Mouse (Mus musculus): ENCODE results near the gene Shmt2.
A peak's percentile ranks its signal among the peaks of the same experiment; 100 is the strongest.

Gene Shmt2

GRCm38 (mm10) chr10:127534036-127534928 lies 12.0 kb upstream of the Shmt2 start, which contains the start of gene Nxph4:
Gene Nxph4, minus strand, starts transcription at chr10:127534559.
- DNase-seq (ENCODE audit: low spot score), result no peak

- DNase-seq (ENCODE audit: low spot score), result no peak
Observed at GRCm38 (mm10) chr10:127531548-127531947, 9.3 kb upstream of the Shmt2 start.

- no peak for DNase-seq (ENCODE audit: low spot score)
Observed at GRCm38 (mm10) chr10:127530945-127531344, 8.7 kb upstream of the Shmt2 start.

- no peak for DNase-seq (ENCODE audit: low spot score)
Observed at GRCm38 (mm10) chr10:127527481-127527880, 5.2 kb upstream of the Shmt2 start.

GRCm38 (mm10) chr10:127526681-127527080 lies 4.4 kb upstream of the Shmt2 start:
- DNase-seq (ENCODE audit: low spot score), result no peak

- peak; percentile 47 for DNase-seq (ENCODE audit: low spot score)
Observed at GRCm38 (mm10) chr10:127526048-127526447, 3.8 kb upstream of the Shmt2 start.

GRCm38 (mm10) chr10:127524646-127525255 lies 2.5 kb upstream of the Shmt2 start:
- no peak for DNase-seq (ENCODE audit: low spot score)

GRCm38 (mm10) chr10:127521611-127522080 lies 598 bp downstream of the Shmt2 start:
- DNase-seq (ENCODE audit: low spot score), result peak; percentile 25

GRCm38 (mm10) chr10:127520714-127521357 lies 1.4 kb downstream of the Shmt2 start:
- no peak for DNase-seq (ENCODE audit: low spot score)

- no peak for DNase-seq (ENCODE audit: low spot score)
Observed at GRCm38 (mm10) chr10:127519903-127520713, 2.1 kb downstream of the Shmt2 start.

- DNase-seq (ENCODE audit: low spot score), result no peak
Observed at GRCm38 (mm10) chr10:127519041-127519701, 3.1 kb downstream of the Shmt2 start.

- DNase-seq (ENCODE audit: low spot score), result no peak
Observed at GRCm38 (mm10) chr10:127517941-127518340, 4.3 kb downstream of the Shmt2 start.

- DNase-seq (ENCODE audit: low spot score), result no peak
Observed at GRCm38 (mm10) chr10:127516576-127517260, 5.5 kb downstream of the Shmt2 start.

- DNase-seq (ENCODE audit: low spot score), result no peak
Observed at GRCm38 (mm10) chr10:127515983-127516459, 6.2 kb downstream of the Shmt2 start.

- no peak for DNase-seq (ENCODE audit: low spot score)
Observed at GRCm38 (mm10) chr10:127515271-127515982, 6.8 kb downstream of the Shmt2 start.

- no peak for DNase-seq (ENCODE audit: low spot score)
Observed at GRCm38 (mm10) chr10:127514764-127515163, 7.5 kb downstream of the Shmt2 start, which contains the start of gene Ndufa4l2. Gene Ndufa4l2, plus strand, starts transcription at chr10:127514967.

GRCm38 (mm10) chr10:127514111-127514698 lies 8.0 kb downstream of the Shmt2 start:
- no peak for DNase-seq (ENCODE audit: low spot score)

- DNase-seq (ENCODE audit: low spot score), result no peak
Observed at GRCm38 (mm10) chr10:127513501-127514091, 8.6 kb downstream of the Shmt2 start.

- DNase-seq (ENCODE audit: low spot score), result peak; percentile 92
Observed at GRCm38 (mm10) chr10:127512813-127513212, 9.4 kb downstream of the Shmt2 start.
